Comparison of ENCODE assay signal across 21 mouse cellular contexts in genomic region chr1:140940348-140940747, GRCm38 (mm10).
DNase-seq lines count a peak whose midpoint lies in the region; ATAC-seq and TF ChIP-seq lines count a peak whose summit lies in the region.
"Had no signal": no experiment of that assay in that cellular context is flagged by ENCODE, and none has a peak within 500 bp of the region (broad histone marks: within the 10 kb centered on the region; RNA-seq: fewer than 3 reads in every experiment).

No protein-coding gene starts in this region.

- no peak overlapping the region for H3K4me3 ChIP-seq in layer of hippocampus, adult 2 months
- H3K4me3 ChIP-seq: embryonic facial prominence, embryonic 12.5 days; forebrain, embryonic 13.5 days; kidney, embryonic 15.5 days had no signal

- no peak for ATAC-seq in megakaryocyte, adult 5-6 weeks (ENCODE audit: poor library complexity, severe bottlenecking)
- ATAC-seq: CD4-positive, CD25-positive, alpha-beta regulatory T cell, adult 4 months; forebrain, embryonic 13.5 days had no signal

- peak; percentile 70 for TF ChIP-seq CTCF in layer of hippocampus, adult 2 months (conservative IDR thresholded peaks at IDR 0.05)

- H3K27ac ChIP-seq in layer of hippocampus, adult 2 months = no peak overlapping the region
- H3K27ac ChIP-seq: embryonic facial prominence, embryonic 12.5 days; forebrain, embryonic 13.5 days; kidney, embryonic 15.5 days; liver, embryonic 14.5 days; macrophage had no signal

- intact Hi-C loops in left cerebral cortex, postnatal 36 days (cut with DNase I) = no loop called here

- no peak for DNase-seq in layer of hippocampus, adult 2 months (ENCODE audit: low spot score in 2 of 2)
- DNase-seq in layer of hippocampus, adult 8-10 months (ENCODE audit: low spot score in 2 of 2) = no peak
- DNase-seq in retina, adult 2 months (ENCODE audit: low read depth, low spot score) = peak; percentile 4
- DNase-seq in retina, postnatal 1 day = no peak
- peak; percentile 2 for DNase-seq in Muller cell, postnatal 12 days (ENCODE audit: inconsistent ontology term)
- DNase-seq in left cerebral cortex, postnatal 36 days (ENCODE audit: low spot score in 2 of 2) = no peak
- DNase-seq: adrenal gland, adult 8-10 months; cerebellum, adult 2 months; cerebellum, postnatal 25 days; kidney, adult 11 months; layer of hippocampus, postnatal 36 days; right cerebral cortex, adult 18-20 months; right cerebral cortex, postnatal 4 days; thymus, postnatal 14 days had no signal

Comparison
In these comparisons a context has a peak if more than half of its experiments do, and no peak if none do; other contexts are left out.
1. DNase-seq: peak in retina, adult 2 months (single experiment) and Muller cell, postnatal 12 days (single experiment); none in layer of hippocampus, adult 2 months (0 of 2), layer of hippocampus, adult 8-10 months (0 of 2), retina, postnatal 1 day (single experiment) and left cerebral cortex, postnatal 36 days (0 of 2).